Comparison of ENCODE assay signal across 11 mouse cellular contexts in genomic region chr12:108284455-108285224, GRCm38 (mm10). TPM values are rescaled to one million over a fixed set of nuclear protein-coding genes. Genes with fewer than 3 reads are reported as not detected.
DNase-seq lines count a peak whose midpoint lies in the region; ATAC-seq lines count a peak whose summit lies in the region.
"Had no signal": no experiment of that assay in that cellular context is flagged by ENCODE, and none has a peak within 500 bp of the region (broad histone marks: within the 10 kb centered on the region; RNA-seq: fewer than 3 reads in every experiment).

No protein-coding gene starts in this region.

- no peak overlapping the region for H3K9ac ChIP-seq in midbrain, embryonic 12.5 days (replicated peaks)
- H3K9ac ChIP-seq: heart, embryonic 15.5 days; liver, embryonic 13.5 days had no signal

- WGBS in midbrain, embryonic 12.5 days = 26% methylated on average over 14 of the region's 14 CpGs

- no peaks in the 10 kb centered on the region for H3K27me3 ChIP-seq in midbrain, embryonic 12.5 days
- H3K27me3 ChIP-seq: heart, embryonic 15.5 days had no signal

- H3K27ac ChIP-seq in midbrain, embryonic 12.5 days (replicated peaks) = peak overlapping the region; percentile 88
- H3K27ac ChIP-seq: heart, embryonic 15.5 days; liver, embryonic 13.5 days had no signal

- H3K36me3 ChIP-seq in midbrain, embryonic 12.5 days = no peaks in the 10 kb centered on the region
- H3K36me3 ChIP-seq: heart, embryonic 15.5 days; liver, embryonic 13.5 days had no signal

- no peak overlapping the region for H3K4me3 ChIP-seq in midbrain, embryonic 12.5 days
- H3K4me3 ChIP-seq: heart, embryonic 15.5 days; liver, embryonic 13.5 days had no signal

- H3K4me2 ChIP-seq in midbrain, embryonic 12.5 days (replicated peaks) = peak overlapping the region; percentile 46
- H3K4me2 ChIP-seq: heart, embryonic 15.5 days; liver, embryonic 13.5 days had no signal

- peaks cover 22% of the 10 kb centered on the region for H3K4me1 ChIP-seq in midbrain, embryonic 12.5 days
- H3K4me1 ChIP-seq: liver, embryonic 13.5 days had no signal

- ATAC-seq in midbrain, embryonic 12.5 days (ENCODE audit: low FRiP score, low read depth) = peak; percentile 68
- ATAC-seq in megakaryocyte-erythroid progenitor cell, adult 5-6 weeks (replicated peaks; ENCODE audit: low FRiP score, low TSS enrichment, poor library complexity, severe bottlenecking) = no peak

- peak; percentile 46 for DNase-seq in adrenal gland, adult 2 months
- no peak for DNase-seq in adrenal gland, adult 18-20 months (ENCODE audit: low spot score in 2 of 2)
- peak; percentile 19 for DNase-seq in urinary bladder, adult 2 months (ENCODE audit: low spot score)
- no peak for DNase-seq in urinary bladder, postnatal 10 days (ENCODE audit: low spot score)
- no peak for DNase-seq in ovary, postnatal 14 days (ENCODE audit: low spot score)
- no peak for DNase-seq in frontal cortex, postnatal 14 days (ENCODE audit: low spot score in 2 of 2)
- DNase-seq: cerebellum, postnatal 25 days; liver, embryonic 13.5 days had no signal

- H3K9me3 ChIP-seq in midbrain, embryonic 12.5 days = 0 out of 2 replicates have a peak, but pooled peaks cover 2% of the 10 kb centered on the region
- H3K9me3 ChIP-seq: heart, embryonic 15.5 days; liver, embryonic 13.5 days had no signal

RNA-seq across cellular contexts. Expression of gene Ccdc85c, which starts 9.4 kb away (rescaled TPM):
- total RNA-seq in adrenal gland, adult 2 months (2021) = 10 to 100 TPM; 19.0 to 26.9 TPM
- 35.3 and 38.0 TPM in 2 replicates for polyA plus RNA-seq in adrenal gland, adult 2 months (2012; rRNA removed)
- 10 to 100 TPM; 21.3 to 22.9 TPM for total RNA-seq in adrenal gland, adult 18-20 months (2021)
- polyA plus RNA-seq in urinary bladder, adult 2 months (2012; rRNA removed) = 14.6 and 23.1 TPM in 2 replicates
- polyA plus RNA-seq in midbrain, embryonic 12.5 days (2016; fragmentation: Nextera tagmentation; extraction: Ambion mirVana) = 17.0 and 21.6 TPM in 2 replicates
- 1.3 TPM in 1 of 2 replicates, not detected in the other for total RNA-seq in megakaryocyte-erythroid progenitor cell, adult 5-6 weeks (2014; fragmentation: Nextera tagmentation)
- total RNA-seq in megakaryocyte-erythroid progenitor cell, adult 5-6 weeks (2017) = 0.42 and 1.3 TPM in 2 replicates

RNA-seq across cellular contexts. Expression of gene Hhipl1, which starts 21.4 kb away (rescaled TPM):
- under 1 TPM; 0.69 to 0.76 TPM for total RNA-seq in adrenal gland, adult 2 months (2021)
- 0.85 and 1.4 TPM in 2 replicates for polyA plus RNA-seq in adrenal gland, adult 2 months (2012; rRNA removed)
- 1 to 10 TPM in 1 of 2 experiments, under 1 TPM in 1; 0.89 to 1.4 TPM for total RNA-seq in adrenal gland, adult 18-20 months (2021)
- polyA plus RNA-seq in urinary bladder, adult 2 months (2012; rRNA removed) = 2.9 and 3.2 TPM in 2 replicates
- polyA plus RNA-seq in midbrain, embryonic 12.5 days (2016; fragmentation: Nextera tagmentation; extraction: Ambion mirVana) = 5.0 and 6.2 TPM in 2 replicates
- not detected in 2 replicates for total RNA-seq in megakaryocyte-erythroid progenitor cell, adult 5-6 weeks (2014; fragmentation: Nextera tagmentation)
- total RNA-seq in megakaryocyte-erythroid progenitor cell, adult 5-6 weeks (2017) = not detected in 2 replicates
- polyA plus RNA-seq: liver, embryonic 13.5 days had no signal

RNA-seq across cellular contexts. Expression of gene Cyp46a1, which starts 49.5 kb away (rescaled TPM):
- total RNA-seq in adrenal gland, adult 2 months (2021) = 1 to 10 TPM; 1.0 to 1.6 TPM
- polyA plus RNA-seq in adrenal gland, adult 2 months (2012; rRNA removed) = 7.5 and 9.0 TPM in 2 replicates
- 1 to 10 TPM; 1.7 to 2.1 TPM for total RNA-seq in adrenal gland, adult 18-20 months (2021)
- 7.4 and 8.3 TPM in 2 replicates for polyA plus RNA-seq in urinary bladder, adult 2 months (2012; rRNA removed)
- 21.8 and 24.1 TPM in 2 replicates for polyA plus RNA-seq in midbrain, embryonic 12.5 days (2016; fragmentation: Nextera tagmentation; extraction: Ambion mirVana)
- 1.0 TPM in 1 of 2 replicates, not detected in the other for total RNA-seq in megakaryocyte-erythroid progenitor cell, adult 5-6 weeks (2014; fragmentation: Nextera tagmentation)
- total RNA-seq in megakaryocyte-erythroid progenitor cell, adult 5-6 weeks (2017) = 0.23 TPM in 1 of 2 replicates, not detected in the other

Comparison
In these comparisons a context has a peak if more than half of its experiments do, and no peak if none do; other contexts are left out.
1. DNase-seq: peak in adrenal gland, adult 2 months (single experiment) and urinary bladder, adult 2 months (single experiment); none in adrenal gland, adult 18-20 months (0 of 2), urinary bladder, postnatal 10 days (single experiment), ovary, postnatal 14 days (single experiment) and frontal cortex, postnatal 14 days (0 of 2).
2. RNA of gene Ccdc85c, which starts 9.4 kb away (total RNA-seq): 19.0 to 26.9 TPM in adrenal gland, adult 2 months and 21.3 to 22.9 TPM in adrenal gland, adult 18-20 months; 0.42 to 1.3 TPM in megakaryocyte-erythroid progenitor cell, adult 5-6 weeks; every median in the first group is over 4 times any median in the second.